Mouse (Mus musculus) embryo, embryonic 9.5 days (tissue): ENCODE results near the gene Tra2a.
"Not testable (repeated sequence)": the region's sequence is repeated elsewhere in the genome, so short reads cannot be mapped to it uniquely, and the experiment has no call there.

Source experiments
- DNase-seq: peaks from one replicate; pipeline ENCODE4 v3.0.0-alpha.2; 2017; ENCODE audit errors: extremely low spot score

Gene Tra2a

GRCm38 (mm10) chr6:49263847-49264243 is at the start of gene Tra2a:
Tra2a (minus strand) TSS chr6:49264033.
- DNase-seq = peak; percentile 98

- no peak for DNase-seq
These were observed 34.5 kb upstream of the Tra2a start for GRCm38 (mm10) chr6:49298286-49298685.

GRCm38 (mm10) chr6:49282122-49282521 is 18.3 kb upstream of the Tra2a start:
- DNase-seq = no peak

- DNase-seq = no peak
These were observed 17.1 kb upstream of the Tra2a start for GRCm38 (mm10) chr6:49280942-49281341.

- DNase-seq = no peak
These were observed 11.5 kb upstream of the Tra2a start for GRCm38 (mm10) chr6:49275296-49275695.

GRCm38 (mm10) chr6:49274416-49275091 is 10.7 kb upstream of the Tra2a start:
- no peak for DNase-seq

GRCm38 (mm10) chr6:49273934-49274333 is 10.1 kb upstream of the Tra2a start:
- DNase-seq = no peak

GRCm38 (mm10) chr6:49272863-49273262 is 9.0 kb upstream of the Tra2a start:
- no peak for DNase-seq

GRCm38 (mm10) chr6:49271815-49272214 is 8.0 kb upstream of the Tra2a start:
- DNase-seq = no peak

GRCm38 (mm10) chr6:49269923-49270322 is 6.1 kb upstream of the Tra2a start:
- no peak for DNase-seq

- peak; percentile 73 for DNase-seq
These were observed 5.4 kb upstream of the Tra2a start for GRCm38 (mm10) chr6:49269200-49269599.

GRCm38 (mm10) chr6:49267686-49268085 is 3.9 kb upstream of the Tra2a start:
- no peak for DNase-seq

GRCm38 (mm10) chr6:49265207-49265606 is 1.4 kb upstream of the Tra2a start:
- not testable (repeated sequence) for DNase-seq

- not testable (repeated sequence) for DNase-seq
These were observed 613 bp upstream of the Tra2a start for GRCm38 (mm10) chr6:49264446-49264845.

- DNase-seq = peak; percentile 66
These were observed 569 bp downstream of the Tra2a start for GRCm38 (mm10) chr6:49263081-49263846.

- DNase-seq = peak; percentile 41
These were observed 1.4 kb downstream of the Tra2a start for GRCm38 (mm10) chr6:49262421-49262820.

GRCm38 (mm10) chr6:49259711-49260110 is 4.1 kb downstream of the Tra2a start:
- DNase-seq = no peak

- DNase-seq = no peak
These were observed 6.0 kb downstream of the Tra2a start for GRCm38 (mm10) chr6:49257880-49258279.

GRCm38 (mm10) chr6:49252207-49252606 is 11.6 kb downstream of the Tra2a start:
- DNase-seq = no peak

GRCm38 (mm10) chr6:49251199-49251598 is 12.6 kb downstream of the Tra2a start:
- no peak for DNase-seq

- no peak for DNase-seq
These were observed 16.6 kb downstream of the Tra2a start for GRCm38 (mm10) chr6:49247246-49247645.

GRCm38 (mm10) chr6:49242331-49242730 is 21.5 kb downstream of the Tra2a start:
- no peak for DNase-seq

- DNase-seq = no peak
These were observed 22.3 kb downstream of the Tra2a start for GRCm38 (mm10) chr6:49241562-49241961.
